Mouse (Mus musculus): Measurements from ENCODE around the gene Pknox2.

Pknox2 gene

DNA sequence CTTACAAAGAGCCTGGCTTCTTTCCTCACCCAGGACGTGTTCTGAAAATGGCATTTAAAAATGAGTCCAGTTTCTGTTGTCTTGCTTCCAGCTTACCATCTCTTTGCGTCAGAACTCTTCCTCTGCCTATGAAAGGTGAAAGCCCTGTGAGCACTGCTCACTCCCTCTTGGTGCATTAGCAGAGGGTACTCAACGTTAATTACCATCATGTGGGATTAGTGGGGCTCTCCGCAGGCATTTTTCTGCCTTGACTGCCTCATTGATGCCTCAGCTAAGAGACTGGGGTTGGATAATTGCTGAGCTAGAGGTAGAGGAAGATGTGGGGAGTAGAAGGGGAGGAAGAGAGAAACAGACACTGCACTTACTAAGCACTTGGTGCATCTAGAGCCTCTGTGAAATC lies 300.9 kb downstream of the Pknox2 start:
- in situ Hi-C loops (cut with MseI, MboI), result no loop called here

Data from mouse trophoblast stem cell (cell line).